Mouse (Mus musculus): ENCODE results near the gene Olfr463. TPM values are rescaled to one million over a fixed set of nuclear protein-coding genes. Genes with fewer than 3 reads are reported as not detected.

The Olfr463 gene
- polyA plus RNA-seq, 1 experiment from 2014 or later = not detected

- Histone ChIP-seq H3K36me3 (no peaks in the 10 kb centered on the region), H3K4me2 (no peak overlapping the region), H3K4me1 (peaks cover 8% of the 10 kb centered on the region; the same call in 1 of the 2 replicates), H3K27me3 (replicated peaks) (peaks cover 3% of the 10 kb centered on the region; the same call in 1 of the 2 replicates), H3K9ac (no peak overlapping the region), H3K27ac (replicated peaks) (no peak overlapping the region), H3K4me3 (no peak overlapping the region), H3K9me3 (no peaks in the 10 kb centered on the region)
- WGBS = 61% methylated on average over 6 of the region's 6 CpGs
- no peak; the same call in 1 of the 2 replicates for ATAC-seq (ENCODE audit: extremely low read depth, insufficient number of reproducible peaks, low FRiP score, low TSS enrichment)
These were observed 49.3 kb downstream of the Olfr463 start for GRCm38 (mm10) chr11:87847884-87848283.

DNA sequence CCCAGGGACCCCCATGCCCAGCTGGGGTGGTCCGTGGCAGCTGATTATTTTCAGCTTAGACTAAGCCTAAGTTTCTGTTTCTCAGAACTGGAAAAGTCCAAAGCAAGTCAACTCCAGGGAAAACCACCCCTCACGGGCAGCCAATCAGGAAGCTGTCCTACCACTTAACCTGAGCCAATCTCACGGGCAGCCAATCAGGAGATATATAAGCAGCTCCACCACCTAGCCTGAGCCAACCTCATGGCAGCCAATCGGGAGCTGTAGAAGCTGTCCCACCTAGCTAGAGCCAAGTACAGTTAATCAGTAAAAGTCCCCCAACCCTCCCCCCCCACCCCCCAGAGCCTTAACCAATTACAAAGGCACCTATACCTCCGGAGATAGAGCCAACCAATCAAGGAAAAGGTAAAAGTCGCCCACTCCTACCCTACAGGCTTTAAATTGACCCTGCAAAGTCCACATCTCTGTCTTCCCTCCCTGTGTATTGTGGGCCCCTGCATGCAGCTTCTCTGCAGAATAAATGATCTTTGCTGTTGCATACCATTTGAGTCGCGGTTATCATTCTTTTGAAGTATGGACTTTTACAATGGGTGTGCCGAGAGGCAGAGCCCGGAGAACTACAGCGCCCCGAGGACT is 50.1 kb downstream of the Olfr463 start:
- Histone ChIP-seq H3K4me2 (no peak overlapping the region), H3K36me3 (no peaks in the 10 kb centered on the region), H3K4me1 (0 out of 2 replicates have a peak, but pooled peaks cover 4% of the 10 kb centered on the region), H3K9ac (no peak overlapping the region), H3K9me3 (no peaks in the 10 kb centered on the region), H3K27me3 (replicated peaks) (peaks cover 3% of the 10 kb centered on the region; the same call in 1 of the 2 replicates), H3K4me3 (no peak overlapping the region), H3K27ac (replicated peaks) (no peak overlapping the region)
- 75% methylated on average over 12 of the region's 12 CpGs for WGBS
- no peak for ATAC-seq (ENCODE audit: extremely low read depth, insufficient number of reproducible peaks, low FRiP score, low TSS enrichment)

Other genes starting within 250 kb of the Olfr463 start
- 1.3 and 1.6 TPM in 2 replicates for gene Rnf43, start 234.7 kb downstream of the Olfr463 start, polyA plus RNA-seq (2015; fragmentation: Nextera tagmentation; extraction: Ambion mirVana)
- 104 and 115 TPM in 2 replicates for gene Supt4a, start 159.8 kb downstream of the Olfr463 start, polyA plus RNA-seq (2015; fragmentation: Nextera tagmentation; extraction: Ambion mirVana)
- gene Tspoap1, start 136.8 kb downstream of the Olfr463 start, polyA plus RNA-seq (2015; fragmentation: Nextera tagmentation; extraction: Ambion mirVana) = 0.47 and 0.51 TPM in 2 replicates
- gene Mpo, start 103.8 kb downstream of the Olfr463 start, polyA plus RNA-seq (2015; fragmentation: Nextera tagmentation; extraction: Ambion mirVana) = 2.1 and 8.2 TPM in 2 replicates
- gene Lpo, start 69.1 kb downstream of the Olfr463 start, polyA plus RNA-seq (2015; fragmentation: Nextera tagmentation; extraction: Ambion mirVana) = 0.08 TPM in 1 of 2 replicates, not detected in the other
- 7.0 and 8.3 TPM in 2 replicates for gene Mks1, start 44.2 kb downstream of the Olfr463 start, polyA plus RNA-seq (2015; fragmentation: Nextera tagmentation; extraction: Ambion mirVana)
- gene Epx, start 21.9 kb downstream of the Olfr463 start, polyA plus RNA-seq (2015; fragmentation: Nextera tagmentation; extraction: Ambion mirVana) = 0.15 TPM in 2 replicates
- gene Olfr462, start 5.1 kb downstream of the Olfr463 start, polyA plus RNA-seq (2015; fragmentation: Nextera tagmentation; extraction: Ambion mirVana) = not detected in 2 replicates
- gene Olfr464, start 23.6 kb upstream of the Olfr463 start, polyA plus RNA-seq (2015; fragmentation: Nextera tagmentation; extraction: Ambion mirVana) = not detected in 2 replicates
- gene Dynll2, start 90.1 kb upstream of the Olfr463 start, polyA plus RNA-seq (2015; fragmentation: Nextera tagmentation; extraction: Ambion mirVana) = 19.1 and 19.7 TPM in 2 replicates
- gene Srsf1, start 150.0 kb upstream of the Olfr463 start, polyA plus RNA-seq (2015; fragmentation: Nextera tagmentation; extraction: Ambion mirVana) = 170 and 175 TPM in 2 replicates
- 21.9 and 22.1 TPM in 2 replicates for gene Vezf1, start 170.9 kb upstream of the Olfr463 start, polyA plus RNA-seq (2015; fragmentation: Nextera tagmentation; extraction: Ambion mirVana)
- gene Cuedc1, start 200.7 kb upstream of the Olfr463 start, polyA plus RNA-seq (2015; fragmentation: Nextera tagmentation; extraction: Ambion mirVana) = 16.8 and 18.1 TPM in 2 replicates